Mouse (Mus musculus): ENCODE measurements at regions not wholly inside any gene's neighbourhood (a gene's known extent, or its start where the extent isn't known, plus 50 kb on each side); places are given as distances from the start of the nearest gene placed in this dataset.
"Not testable (repeated sequence)": the region's sequence is repeated elsewhere in the genome, so short reads cannot be mapped to it uniquely, and the experiment has no call there.

DNA sequence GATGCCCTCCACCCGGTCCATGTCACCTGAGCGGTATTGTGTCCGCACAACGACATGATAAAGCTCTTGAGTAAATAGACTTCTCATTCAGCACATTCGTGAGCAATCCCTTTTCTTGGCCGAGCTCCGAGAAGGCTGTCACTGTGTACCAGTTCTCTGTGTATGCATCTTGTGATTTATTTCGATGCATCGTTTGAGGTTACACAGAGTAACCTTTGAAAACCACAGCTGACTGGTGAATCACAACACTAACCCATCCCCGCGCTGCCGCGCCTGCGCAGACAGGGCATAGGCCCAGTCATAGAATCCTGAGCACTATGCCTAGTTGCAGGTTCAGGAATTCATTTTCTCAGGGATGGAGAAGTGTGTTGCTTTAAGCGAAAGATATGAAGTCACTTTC is 201.4 kb downstream of the Med10 start:
- no peak for DNase-seq (ENCODE audit: low read depth, low spot score)

DNA sequence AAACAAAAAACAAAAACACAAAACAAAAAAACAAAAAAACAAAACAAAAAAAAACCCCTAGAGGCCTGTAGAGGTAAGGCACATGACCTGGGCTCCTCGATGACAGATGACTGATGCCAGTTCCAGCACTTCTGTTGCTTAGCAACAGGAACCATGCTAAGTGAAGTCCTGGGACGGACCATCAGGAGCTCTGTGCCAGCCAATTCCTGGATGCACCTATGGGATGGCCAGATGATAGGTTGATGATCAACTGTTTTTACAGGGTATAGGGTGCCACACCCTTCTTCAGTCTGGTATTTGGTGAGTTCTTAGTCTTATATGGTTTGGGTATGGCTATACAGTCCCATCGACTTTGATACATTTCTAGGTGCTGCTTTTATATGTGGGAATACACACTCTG is 209.9 kb downstream of the Med10 start:
- no peak for DNase-seq (ENCODE audit: low read depth, low spot score)

DNA sequence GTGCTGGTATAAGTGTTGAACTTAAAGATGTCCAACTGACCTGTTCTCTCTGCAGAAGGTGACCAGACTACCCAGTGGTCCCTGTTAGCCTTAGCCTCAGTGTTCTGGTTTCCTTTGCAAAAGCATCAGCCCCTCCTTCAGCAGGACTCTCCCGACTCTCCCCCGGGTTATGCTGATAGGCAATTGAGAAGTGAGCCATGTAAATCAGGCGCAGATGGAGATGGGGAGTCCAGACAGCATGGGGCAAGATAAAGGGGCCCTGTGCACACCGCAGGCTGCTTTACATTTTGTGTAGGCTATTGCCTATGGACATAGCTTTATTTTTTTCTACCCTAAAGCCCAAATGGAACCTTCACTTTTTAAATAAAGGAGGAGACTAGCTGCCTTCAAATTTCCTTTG is 213.0 kb downstream of the Med10 start:
- no peak for DNase-seq (ENCODE audit: low read depth, low spot score)

DNA sequence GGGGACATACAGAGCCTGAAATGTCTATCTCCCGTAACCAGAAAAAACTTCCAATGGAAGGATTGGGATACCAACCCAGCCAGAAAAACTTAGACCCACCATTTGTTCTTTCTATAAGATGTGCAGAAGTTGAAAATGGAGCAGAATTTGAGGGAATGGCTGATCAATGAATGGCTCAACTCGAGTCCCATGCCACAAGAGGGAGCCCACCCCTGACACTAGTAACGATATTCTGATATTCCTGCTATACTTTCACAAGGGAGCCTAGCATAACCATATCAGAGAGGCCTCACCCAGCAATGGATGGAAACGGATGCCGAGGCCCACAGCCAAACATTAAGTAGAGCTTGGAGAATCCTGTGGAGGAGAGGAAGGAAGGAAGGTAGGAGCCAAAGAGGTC is 215.3 kb downstream of the Med10 start:
- no peak for DNase-seq (ENCODE audit: low read depth, low spot score)

DNA sequence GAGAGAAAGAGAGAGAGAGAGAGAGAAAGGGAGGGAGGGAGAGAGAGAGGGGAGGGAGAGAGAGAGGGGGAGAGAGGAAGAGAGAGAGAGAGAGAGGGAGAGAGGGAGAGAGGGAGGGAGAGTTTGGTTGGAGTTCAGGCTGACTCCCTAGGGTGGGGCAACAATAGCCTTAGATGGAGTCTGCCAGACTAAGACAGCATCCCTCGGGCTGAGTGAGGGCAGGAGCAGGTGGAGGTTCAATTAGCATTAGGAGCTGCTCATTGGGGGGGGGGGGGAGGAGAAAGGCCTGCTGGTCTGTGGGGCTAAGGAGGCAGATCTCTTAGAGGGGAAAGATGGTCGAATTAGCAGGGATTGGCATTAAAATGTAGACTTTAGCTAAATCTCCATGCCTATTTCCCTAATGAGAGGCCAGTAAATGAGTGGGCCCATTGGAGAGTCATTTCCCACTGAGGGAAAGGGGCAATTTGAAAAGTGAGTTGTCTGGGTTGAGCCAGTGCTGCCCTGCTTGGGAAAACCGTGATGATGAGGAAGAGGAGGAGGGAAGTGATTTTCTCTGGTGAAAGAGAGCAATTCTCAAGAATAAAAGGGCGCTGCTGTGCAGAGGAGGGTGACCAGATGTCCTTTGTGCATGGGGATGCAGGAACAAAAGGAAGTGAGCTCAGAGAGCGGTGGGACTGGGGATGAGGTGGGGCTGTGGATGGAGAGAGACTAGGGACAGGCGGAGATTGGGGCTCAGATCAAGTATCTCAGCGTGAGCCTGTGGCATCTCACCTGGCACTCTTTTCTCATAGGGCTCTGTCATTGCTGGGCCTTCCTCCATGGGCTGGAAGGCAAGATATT is 218.0 kb downstream of the Med10 start:
- no peak for DNase-seq (ENCODE audit: low read depth, low spot score)

DNA sequence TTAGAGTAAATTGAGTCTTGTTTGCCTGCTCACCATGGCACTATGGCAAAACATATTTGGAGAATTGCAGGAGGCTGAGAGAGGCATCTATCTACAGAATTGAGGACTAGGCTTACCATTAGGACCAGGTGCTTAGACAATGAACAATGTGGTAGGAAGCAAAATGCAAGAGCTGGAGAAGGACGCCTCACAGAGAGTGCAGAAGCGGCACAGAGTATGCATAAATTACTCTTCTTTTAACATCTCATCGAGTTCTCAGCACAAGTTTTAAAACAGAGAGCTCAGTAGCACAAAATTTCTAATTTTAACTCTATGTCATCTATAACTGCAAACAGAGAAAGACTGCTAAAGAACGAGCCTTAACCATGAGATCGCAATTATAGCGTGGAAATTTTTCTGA is 231.1 kb downstream of the Med10 start:
- DNase-seq (ENCODE audit: low read depth, low spot score): no peak

DNA sequence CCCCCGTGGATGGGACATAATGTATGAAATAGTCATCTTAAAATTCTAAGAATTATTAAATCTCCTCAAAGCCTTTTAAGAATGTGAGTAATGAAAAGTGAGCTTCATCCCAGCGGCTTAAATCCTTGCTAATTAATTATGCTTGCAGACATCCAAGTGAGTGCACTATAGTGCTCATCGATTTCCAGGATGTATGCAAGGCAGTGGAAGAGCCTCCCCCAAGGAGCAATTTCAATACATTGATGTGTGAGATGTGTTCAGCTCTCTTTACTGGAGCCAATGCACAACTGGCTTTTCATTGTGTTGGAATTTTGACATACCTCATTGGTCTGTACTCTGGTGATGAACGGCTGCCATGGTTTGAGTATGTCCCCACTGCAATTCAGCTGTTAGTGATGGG is 231.6 kb downstream of the Med10 start:
- no peak for DNase-seq (ENCODE audit: low read depth, low spot score)

DNA sequence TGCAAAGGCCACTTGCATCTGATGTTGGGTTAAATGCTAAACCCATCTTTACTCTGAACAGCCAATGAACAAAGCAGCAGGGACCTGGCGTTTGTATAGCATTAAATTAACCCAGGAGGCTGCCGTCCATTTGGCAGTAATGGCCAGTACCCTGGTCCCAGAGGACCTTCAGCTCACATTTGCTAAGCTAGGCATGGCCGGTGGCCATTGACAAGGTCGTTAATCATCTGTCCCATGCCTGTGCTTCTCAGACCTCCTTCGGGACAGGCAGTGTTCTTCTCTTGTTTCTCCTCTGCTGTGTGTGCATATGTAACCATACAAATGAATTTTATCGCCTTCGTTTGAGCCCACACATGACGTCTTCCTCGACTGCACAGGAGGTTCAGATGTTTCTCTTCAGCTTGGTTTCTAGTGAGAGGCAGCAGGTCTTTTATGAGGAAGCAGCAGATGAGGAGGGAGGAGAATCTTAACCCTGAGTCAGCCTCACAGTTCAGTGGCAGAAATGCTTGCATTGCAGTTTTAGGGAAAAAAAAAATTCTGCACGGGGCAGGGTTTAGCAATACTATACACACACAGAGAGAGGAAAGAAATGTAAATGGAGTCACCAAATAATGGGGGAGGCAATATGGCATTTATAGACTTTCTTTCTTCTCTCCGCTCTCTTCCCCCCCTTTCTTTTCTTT is 235.9 kb downstream of the Med10 start:
- no peak for DNase-seq (ENCODE audit: low read depth, low spot score)

DNA sequence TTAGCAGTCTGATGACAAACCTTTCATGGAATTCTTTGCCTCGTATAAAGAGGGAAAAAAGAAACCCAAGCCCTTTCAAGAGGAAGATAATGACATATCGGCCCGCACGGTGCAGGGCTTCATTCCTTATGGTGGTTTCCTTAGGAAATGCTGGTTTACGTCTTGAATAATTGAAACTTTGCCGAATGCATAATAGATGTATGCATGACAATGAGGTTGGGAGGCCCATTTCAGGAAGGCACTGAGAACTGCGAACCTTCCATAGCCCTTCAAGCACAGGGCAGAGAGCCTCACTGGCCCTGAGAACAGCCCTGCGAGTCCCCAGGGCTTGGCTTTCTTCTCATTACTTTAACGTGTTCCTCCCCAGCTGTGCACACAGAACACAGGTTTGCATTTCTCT is 255.7 kb downstream of the Med10 start:
- DNase-seq (ENCODE audit: low read depth, low spot score): no peak

DNA sequence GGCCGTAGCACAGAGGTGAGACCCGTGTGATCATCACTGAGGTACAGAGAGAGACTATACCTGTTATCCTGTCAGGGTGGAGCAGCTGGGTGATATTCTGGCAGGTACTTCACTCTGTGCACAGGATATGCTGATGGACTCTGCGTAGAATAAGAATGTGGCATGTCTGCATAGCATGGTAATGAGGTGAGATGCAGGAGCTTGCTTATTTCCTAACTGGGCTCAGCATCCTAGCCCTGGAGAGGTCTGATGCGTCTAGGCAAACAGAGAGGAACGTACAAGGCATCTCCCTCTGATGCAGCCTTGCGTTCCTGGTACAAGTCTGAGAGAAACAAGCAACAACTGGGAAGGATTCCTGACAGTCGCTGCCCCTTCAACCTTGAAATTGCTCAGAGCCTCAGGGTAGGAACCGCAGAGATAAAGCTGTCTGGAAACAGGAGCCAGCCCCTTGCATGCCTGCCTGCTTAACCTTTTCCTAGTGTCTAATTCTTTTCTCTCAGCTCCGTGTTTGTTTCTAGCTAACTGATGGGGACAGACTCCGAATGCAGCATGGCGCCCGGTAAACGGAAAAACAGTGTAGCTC is 259.3 kb downstream of the Med10 start:
- no peak for DNase-seq (ENCODE audit: low read depth, low spot score)

DNA sequence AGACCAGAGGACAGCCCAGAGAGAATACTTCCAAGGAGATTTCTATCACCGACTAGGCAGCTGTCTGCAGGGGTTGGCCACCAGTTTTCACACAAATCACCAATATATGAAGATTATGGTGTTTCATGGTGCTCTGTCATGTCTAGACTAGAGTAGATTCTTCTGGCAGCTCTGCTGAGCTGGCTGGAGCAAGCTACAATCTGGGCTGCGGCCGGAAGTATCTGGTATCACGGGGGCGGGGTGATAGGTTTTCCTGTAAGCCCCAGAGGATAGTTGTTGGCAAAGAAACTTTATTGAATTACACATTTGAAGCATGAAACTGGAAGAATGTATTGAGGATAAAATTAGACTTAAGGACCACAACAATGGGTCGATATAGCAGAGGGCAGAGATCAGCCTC is 271.5 kb downstream of the Med10 start:
- no peak for DNase-seq (ENCODE audit: low read depth, low spot score)

DNA sequence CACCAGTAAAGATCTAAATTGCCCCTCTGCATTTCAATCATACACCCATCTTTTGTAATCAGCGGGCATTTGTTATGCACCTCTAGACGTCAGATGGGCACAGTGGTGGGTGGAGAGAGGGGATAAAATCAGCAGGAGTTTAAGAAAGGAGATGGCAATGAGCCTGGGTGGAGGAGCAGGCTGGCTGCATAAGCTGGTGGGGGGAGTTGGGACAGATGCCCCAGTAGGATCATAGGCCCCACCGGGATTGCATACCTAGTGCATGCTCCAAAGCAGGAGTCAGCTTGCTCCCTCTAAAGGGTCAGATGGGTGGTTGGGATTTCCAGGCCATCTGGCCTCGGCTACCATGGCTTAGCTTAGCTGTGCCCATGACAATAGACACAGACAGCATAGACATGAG is 273.2 kb downstream of the Med10 start:
- no peak for DNase-seq (ENCODE audit: low read depth, low spot score)

DNA sequence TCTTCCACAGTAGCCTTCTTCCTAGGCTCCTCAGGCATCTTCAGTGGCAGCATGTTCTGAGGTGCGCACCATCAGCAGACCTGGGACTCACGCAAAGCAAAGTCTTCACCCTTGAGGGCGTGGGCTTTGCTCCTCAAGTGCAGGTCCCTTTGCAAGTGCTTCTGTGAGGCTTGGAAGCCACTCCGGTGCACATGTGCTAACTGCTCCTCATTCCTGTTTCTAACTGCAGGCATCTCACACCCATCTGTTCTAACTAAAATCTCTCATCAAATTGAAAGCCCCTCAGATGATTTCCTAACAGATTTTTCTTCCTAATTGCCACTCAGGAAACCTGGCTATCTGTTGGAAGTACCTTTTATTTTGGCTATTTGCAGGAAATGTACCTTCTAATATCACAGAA is 278.9 kb downstream of the Med10 start:
- no peak for DNase-seq (ENCODE audit: low read depth, low spot score)

DNA sequence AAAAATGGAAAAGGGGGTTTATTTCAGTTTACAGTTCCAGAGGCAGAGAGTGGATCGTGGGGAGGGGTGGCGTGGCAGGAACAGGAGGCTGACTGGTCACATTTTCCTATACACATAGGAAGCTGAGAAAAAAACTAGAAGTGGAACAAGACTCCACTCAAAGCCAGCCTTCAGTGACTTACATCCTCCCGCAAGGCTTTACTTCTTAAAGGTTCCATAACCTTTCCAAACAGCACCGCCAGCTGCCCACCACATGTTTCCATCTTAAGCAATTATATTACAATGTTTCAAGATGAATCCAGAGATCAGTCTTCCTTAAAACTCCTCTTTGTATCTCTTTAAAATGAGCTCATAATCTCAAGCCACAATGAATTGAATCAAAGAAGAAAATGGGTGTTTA is 290.7 kb downstream of the Med10 start:
- DNase-seq (ENCODE audit: low read depth, low spot score): no peak

DNA sequence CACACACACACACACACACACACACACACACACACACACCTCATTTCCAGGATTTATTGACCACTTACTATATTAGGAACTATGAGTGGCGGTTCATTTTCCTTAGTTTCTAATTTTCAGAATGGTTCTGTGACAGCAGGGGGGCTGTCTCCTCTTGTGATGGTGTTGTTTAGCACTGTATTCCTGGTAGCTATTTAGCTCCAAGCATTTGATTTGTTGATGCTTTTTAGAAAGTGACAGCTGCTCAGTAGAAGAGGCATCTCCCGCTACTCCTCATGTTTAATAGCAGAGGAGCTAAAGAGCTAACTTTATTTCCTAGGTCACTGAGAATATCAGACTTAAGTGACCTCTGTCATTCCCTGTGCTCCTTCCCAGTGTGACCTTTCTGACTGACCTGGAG is 291.8 kb downstream of the Med10 start:
- no peak for DNase-seq (ENCODE audit: low read depth, low spot score)

DNA sequence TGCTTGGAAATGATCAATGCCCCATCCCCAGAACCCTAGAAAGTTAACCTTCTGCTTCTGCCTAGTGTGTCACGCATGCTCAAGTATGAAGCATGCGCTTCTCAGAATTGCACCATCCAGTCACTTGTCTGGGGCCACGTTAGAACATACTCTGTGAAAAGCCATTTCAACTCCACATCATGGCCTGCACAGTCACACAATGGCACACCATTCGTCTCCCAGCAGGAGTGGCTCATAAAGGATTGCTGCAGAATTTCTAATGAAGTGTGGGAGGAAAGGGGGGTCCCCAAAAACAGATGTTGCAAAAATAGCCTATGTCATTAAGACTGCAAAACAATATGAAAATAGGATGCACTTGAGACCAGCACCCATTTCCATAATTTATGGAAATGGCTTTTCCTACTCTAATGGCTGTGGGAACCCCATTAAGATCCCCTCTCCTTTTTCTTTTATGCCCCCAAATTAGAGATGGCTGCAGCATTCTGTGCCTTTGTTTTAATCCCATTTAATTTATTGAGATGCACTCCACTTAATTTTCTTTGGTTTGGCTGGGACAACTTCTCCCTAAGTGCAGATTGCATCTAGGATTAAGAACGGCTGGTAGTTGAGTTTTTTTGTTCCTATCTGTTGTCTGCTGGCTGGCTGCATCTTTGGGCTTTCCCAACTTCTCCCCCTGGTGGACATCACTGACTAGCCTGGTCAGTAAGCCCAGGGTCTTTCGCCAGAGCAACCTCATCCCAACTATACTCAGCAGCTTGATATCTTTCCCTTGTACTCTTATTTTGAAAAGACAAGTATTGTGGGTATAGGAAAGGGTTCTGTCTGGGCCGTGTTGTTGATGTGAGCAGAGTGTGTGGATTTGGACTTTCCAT is 294.5 kb downstream of the Med10 start:
- no peak for DNase-seq (ENCODE audit: low read depth, low spot score)

DNA sequence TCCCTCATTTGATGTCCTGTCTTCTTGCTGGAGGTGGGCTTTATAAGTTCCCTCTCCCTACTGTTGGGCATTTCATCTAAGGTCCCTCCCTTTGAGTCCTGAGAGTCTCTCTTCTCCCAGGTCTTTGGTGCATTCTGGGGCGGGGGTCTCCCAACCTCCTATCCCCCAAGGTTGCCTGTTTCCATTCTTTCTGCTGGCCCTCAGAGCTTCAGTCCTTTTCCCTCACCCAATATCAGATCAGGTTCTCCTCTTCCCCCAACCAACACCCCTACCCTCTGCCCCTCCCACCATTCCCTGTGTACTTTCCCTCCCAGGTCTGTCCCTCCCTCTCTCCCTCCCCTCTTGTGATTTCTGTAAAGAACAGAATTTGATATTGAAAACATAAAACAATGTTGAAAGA is 297.9 kb downstream of the Med10 start:
- not testable (repeated sequence) for DNase-seq (ENCODE audit: low read depth, low spot score)

DNA sequence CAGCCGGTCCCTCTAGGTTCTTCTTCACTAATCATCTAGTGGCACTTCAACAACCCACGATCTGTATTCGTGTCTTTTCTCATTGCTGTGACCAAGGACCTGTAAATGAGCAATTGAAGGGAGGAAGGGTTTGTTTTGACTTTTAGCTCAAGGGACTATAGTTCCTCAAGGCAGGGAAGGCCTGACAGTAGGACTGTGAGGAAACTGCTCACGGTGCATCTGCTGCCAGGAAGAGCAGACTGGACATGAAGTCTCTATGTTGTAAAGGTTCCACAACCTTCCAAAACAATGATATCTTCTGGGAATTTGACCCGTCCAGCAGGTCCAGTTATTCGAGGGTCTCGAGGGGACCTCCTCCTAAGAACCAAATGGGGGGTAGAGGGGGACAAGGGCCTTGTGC is 300.8 kb downstream of the Med10 start:
- DNase-seq (ENCODE audit: low read depth, low spot score): no peak

DNA sequence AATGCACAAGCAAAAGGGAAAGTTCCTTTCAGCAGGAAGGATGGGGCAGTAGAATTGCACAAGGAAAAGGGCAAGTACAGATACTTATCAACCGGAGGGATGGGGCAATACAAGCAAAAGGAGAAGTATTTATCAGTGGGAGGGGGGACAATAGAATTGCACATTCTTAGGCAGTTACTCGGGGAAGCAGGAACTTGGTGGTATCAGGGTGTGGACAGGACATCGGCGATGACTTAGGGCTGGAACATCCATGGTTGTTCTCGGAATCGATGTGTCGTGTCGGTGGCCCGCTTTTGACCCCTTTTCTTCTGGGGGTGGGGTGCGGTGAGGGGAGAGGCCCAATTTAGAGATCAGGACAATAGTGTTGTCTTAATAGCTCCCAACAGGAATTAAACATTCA is 301.3 kb downstream of the Med10 start:
- not testable (repeated sequence) for DNase-seq (ENCODE audit: low read depth, low spot score)

DNA sequence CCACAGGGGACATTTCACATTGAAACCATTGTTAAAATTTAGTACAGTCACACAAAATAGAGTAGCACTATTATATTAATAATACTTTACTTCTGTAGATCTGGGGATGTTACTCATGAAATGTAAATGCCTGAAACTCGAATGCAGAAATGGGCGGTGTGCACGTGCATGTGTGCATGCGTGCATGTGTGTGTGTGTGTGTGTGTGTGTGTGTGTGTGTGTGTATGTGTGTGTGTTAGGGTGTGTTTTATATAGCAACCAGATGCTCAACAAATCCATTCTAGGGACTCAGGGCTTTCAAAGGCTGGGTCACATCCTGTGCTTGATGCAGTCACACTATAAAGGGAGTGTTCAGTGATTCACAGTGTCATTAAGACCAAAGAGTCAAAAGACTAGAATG is 301.7 kb downstream of the Med10 start:
- no peak for DNase-seq (ENCODE audit: low read depth, low spot score)

DNA sequence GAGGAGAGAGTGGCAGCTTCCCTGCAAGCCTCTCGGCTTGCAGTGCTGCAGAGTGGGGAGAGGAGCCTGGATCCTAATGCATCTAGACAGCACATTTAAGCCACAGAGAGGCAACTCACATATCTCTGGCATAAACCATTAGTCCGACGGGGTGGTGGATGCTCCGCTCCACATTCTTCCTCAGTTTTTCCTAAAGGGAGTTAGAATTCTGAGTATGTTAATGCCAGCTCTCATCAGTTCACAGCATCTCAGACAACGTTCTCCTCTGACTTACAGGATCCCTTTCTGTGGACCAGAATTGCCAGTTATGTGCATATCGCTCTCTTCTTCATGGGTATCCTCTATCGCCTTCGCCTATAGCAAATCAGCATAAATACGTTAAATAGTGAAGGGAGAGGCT is 313.4 kb downstream of the Med10 start:
- DNase-seq (ENCODE audit: low read depth, low spot score): no peak

Data from retina, adult 2 months (tissue).